Mouse (Mus musculus): ENCODE results near the gene Amt.
"Not testable (repeated sequence)": the region's sequence is repeated elsewhere in the genome, so short reads cannot be mapped to it uniquely, and the experiment has no call there.

Amt gene

GRCm38 (mm10) chr9:108296453-108297355 is at the start of gene Amt:
TSS of gene Amt (plus strand) at chr9:108296853.
- no peak for DNase-seq (ENCODE audit: low spot score in 2 of 2)

DNA sequence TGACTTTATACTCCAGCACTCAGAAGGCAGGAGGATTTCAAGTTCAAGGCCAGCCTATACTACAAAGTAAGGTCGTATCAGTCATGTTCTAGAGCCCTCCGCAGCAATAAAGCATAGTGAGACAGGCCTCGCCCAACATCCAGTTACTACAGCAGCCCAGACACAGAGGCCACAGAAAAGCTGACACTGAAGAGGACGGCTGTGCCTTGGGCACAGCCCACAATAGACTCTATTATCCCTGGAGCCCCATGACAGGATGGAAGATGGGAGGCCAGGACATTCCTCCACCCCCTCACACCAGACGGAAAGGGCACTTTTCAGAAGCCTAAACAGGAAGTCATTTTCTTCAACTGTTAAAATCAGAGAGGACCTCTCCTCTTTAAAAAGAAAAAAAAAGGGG is 47.7 kb upstream of the Amt start:
- no peak for DNase-seq (ENCODE audit: low spot score in 2 of 2)

- DNase-seq (ENCODE audit: low spot score in 2 of 2) = no peak
Measured at GRCm38 (mm10) chr9:108251877-108252276, 44.8 kb upstream of the Amt start.

- no peak for DNase-seq (ENCODE audit: low spot score in 2 of 2)
Measured at GRCm38 (mm10) chr9:108252766-108253165, 43.9 kb upstream of the Amt start.

GRCm38 (mm10) chr9:108260526-108260925 is 36.1 kb upstream of the Amt start:
- DNase-seq (ENCODE audit: low spot score in 2 of 2) = no peak

- DNase-seq (ENCODE audit: low spot score in 2 of 2) = no peak
Measured at GRCm38 (mm10) chr9:108261865-108262264, 34.8 kb upstream of the Amt start.

DNA sequence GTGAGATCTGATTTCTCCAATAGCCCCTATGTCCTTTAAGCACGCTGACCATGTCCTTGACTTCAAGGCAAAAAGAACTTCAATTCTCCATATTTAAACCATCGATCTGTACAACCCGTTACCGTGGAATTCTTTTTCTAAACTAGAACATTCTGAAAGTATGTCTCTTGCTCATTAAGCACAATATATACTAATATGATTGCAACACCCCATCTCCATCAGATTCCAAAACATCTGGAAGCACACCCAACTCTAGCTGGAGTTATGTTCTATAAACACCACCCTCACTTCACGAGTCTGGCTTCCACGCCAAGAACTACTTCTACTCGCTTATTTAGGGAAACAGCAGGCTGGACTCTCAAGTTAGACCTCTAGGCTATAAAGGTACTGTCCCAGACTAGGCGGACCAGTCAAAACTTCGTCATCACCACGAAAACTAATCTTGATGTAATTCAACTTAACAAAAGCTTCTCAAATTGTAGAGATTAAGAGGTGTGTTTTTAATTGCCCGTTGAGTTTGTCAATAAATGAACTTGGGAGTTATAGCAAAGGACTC is 34.1 kb upstream of the Amt start:
- no peak for DNase-seq (ENCODE audit: low spot score in 2 of 2)

- DNase-seq (ENCODE audit: low spot score in 2 of 2) = peak; percentile 38 to 44
Measured at GRCm38 (mm10) chr9:108263131-108263681, 33.4 kb upstream of the Amt start.

DNA sequence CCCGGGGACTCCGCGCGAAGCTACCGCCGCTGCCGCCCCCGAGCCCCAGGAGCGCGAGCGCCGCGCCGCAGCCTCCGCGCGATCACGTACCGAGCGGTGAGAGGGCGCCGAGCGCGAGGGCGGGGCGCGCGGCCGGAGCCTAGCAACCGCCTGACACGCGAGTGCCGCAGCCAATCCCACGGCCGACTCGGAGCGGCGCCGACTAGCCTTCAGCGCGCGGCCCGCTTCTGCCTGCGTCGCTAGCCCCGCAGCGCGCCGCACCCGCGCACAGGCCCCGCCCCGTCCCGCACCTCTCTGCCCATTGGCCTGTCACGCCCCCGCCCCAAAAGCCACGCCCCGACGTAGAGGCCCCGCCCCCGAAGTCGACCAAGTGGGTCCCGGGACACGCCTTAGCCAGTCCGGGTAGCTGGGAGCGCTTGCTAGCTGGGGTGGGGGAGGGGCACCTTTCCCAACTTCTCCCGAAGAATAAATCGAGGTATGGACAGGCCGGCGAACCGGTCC is 32.9 kb upstream of the Amt start, which contains the start of gene Dag1:
Gene Dag1, minus strand, starts transcription at position 269 of the 501 bp plus-strand sequence.
- peak; percentile 93 to 96 for DNase-seq (ENCODE audit: low spot score in 2 of 2)

- DNase-seq (ENCODE audit: low spot score in 2 of 2) = no peak
Measured at GRCm38 (mm10) chr9:108264191-108264921, 32.3 kb upstream of the Amt start.

GRCm38 (mm10) chr9:108266261-108266935 is 30.3 kb upstream of the Amt start:
- DNase-seq (ENCODE audit: low spot score in 2 of 2) = no peak

DNA sequence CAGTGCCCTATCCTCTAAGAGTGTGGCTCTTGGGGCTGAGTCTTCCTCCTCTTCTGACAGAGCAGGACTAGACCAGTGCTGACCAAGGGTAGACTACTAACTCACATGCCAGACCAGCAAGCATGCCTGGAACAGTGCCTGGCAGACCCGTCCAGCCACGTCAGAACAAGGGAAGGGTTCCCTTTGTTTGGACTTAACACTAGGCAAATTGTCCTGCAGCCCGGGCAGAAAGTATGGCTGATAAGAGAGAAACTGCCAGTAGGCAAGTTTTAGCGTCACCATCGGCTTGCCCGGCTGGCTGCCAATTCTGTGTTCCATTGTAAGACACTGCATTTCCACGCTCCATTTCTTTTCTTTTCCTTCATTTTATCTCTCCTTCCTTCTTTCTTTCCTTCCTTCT is 29.0 kb upstream of the Amt start:
- DNase-seq (ENCODE audit: low spot score in 2 of 2) = no peak

DNA sequence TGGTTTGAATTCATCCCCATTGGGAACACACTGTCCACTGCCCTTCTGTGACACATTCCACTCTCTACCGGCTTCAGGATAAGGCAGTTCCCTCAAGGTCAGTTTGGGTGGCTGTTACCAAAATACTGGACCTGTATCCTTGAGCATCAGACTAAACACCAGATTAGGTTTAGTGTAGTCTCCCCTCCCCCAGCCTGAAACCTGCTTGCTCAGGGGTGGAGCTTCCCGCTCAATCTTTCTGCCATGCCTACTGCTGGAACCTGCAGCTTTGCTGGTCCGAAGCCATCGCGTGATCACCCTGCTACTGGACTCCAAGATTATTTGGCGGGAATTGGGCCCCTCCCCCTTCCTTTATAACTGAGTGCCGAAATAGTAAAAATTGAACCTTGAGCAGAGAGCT is 28.0 kb upstream of the Amt start:
- DNase-seq (ENCODE audit: low spot score in 2 of 2) = not testable (repeated sequence)

GRCm38 (mm10) chr9:108271941-108272340 is 24.7 kb upstream of the Amt start:
- DNase-seq (ENCODE audit: low spot score in 2 of 2) = no peak

GRCm38 (mm10) chr9:108272691-108273090 is 24.0 kb upstream of the Amt start:
- no peak for DNase-seq (ENCODE audit: low spot score in 2 of 2)

- no peak for DNase-seq (ENCODE audit: low spot score in 2 of 2)
Measured at GRCm38 (mm10) chr9:108273485-108273884, 23.2 kb upstream of the Amt start.

DNA sequence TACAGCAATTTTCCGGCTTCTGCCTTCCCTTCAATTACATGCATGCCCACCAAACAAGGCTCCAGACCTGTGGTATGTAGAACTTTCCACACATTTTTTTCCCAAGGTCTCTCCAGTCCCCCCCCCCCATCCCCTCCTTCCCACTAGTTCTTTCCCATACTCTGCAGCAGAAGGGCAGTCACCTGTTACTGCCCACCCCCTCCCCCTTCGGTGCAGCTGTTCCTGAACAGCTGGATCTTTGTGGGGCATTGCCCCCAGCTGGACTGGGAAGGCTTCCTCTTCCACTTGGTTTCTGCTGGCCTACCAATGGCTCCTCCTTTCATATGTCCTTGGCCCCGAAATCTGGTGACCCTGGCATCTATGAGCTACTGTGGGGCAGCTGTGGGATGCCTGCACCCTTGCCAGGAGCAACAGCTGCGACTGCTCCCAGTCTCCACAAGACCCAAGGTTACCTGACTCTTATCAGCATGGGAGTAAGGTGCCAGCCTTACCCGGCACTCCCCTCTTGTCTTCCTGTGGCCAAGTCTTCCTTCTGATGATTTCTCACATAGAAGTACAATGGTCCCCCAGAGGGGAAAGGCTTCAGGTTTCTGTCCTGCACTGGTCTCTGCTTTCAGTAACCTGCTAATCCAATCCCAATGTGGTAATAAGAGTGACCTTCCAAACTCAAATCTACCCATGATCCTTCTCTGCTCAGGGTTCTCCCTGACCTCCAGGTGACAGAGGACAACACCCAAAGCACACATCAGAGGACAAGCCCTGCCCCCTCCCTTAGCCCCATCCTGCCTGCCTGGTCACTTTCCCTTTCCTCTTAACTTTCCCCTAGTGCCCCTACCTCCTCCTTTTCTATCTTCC is 21.9 kb upstream of the Amt start:
- DNase-seq (ENCODE audit: low spot score in 2 of 2) = no peak

DNA sequence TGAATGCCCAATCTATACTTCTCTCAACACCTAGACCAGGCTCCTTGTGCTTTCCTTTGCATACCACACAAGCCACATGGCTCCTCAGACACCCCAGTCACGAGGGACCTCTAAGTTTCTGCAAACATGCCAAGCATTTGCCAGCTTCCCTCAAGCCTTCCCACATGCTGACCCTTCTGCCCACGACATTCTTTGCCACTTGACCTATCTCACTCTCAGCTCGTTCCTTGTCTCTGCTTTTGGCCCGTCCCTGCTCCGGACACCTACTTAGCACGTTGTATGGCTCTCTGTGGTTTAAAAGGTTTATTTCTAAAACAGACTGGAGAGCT is 21.4 kb upstream of the Amt start:
- DNase-seq (ENCODE audit: low spot score in 2 of 2) = no peak

- DNase-seq (ENCODE audit: low spot score in 2 of 2) = peak; percentile 15 to 49
Measured at GRCm38 (mm10) chr9:108278697-108279450, 17.8 kb upstream of the Amt start.
